Mouse (Mus musculus): Measurements from ENCODE around the gene Smc3. TPM values are rescaled to one million over a fixed set of nuclear protein-coding genes. Genes with fewer than 3 reads are reported as not detected.

The Smc3 gene
- polyA plus RNA-seq, 1 experiment from 2014 or later, result 78.1 TPM

- 0 out of 2 replicates have a peak, but pooled peaks cover 2% of the 10 kb centered on the region for H3K4me1 ChIP-seq
- H3K9ac ChIP-seq, result no peak overlapping the region
- ATAC-seq (ENCODE audit: low FRiP score), result no peak
- H3K27me3 ChIP-seq, result no peaks in the 10 kb centered on the region
- no peaks in the 10 kb centered on the region for H3K36me3 ChIP-seq
- H3K4me3 ChIP-seq, result no peak overlapping the region
- H3K9me3 ChIP-seq (replicated peaks), result no peaks in the 10 kb centered on the region
- no peak overlapping the region for H3K27ac ChIP-seq
- no peak overlapping the region for H3K4me2 ChIP-seq (replicated peaks)
- 67% methylated on average over 10 of the region's 10 CpGs for WGBS
These were observed 90.6 kb downstream of the Smc3 start for GRCm38 (mm10) chr19:53690816-53691215.

GRCm38 (mm10) chr19:53694020-53694419 is 93.8 kb downstream of the Smc3 start:
- 41% methylated on average over 1 of the region's 1 CpGs for WGBS
- no peaks in the 10 kb centered on the region for H3K36me3 ChIP-seq
- H3K27ac ChIP-seq, result no peak overlapping the region
- H3K9ac ChIP-seq, result no peak overlapping the region
- no peaks in the 10 kb centered on the region; the same call in 1 of the 2 replicates for H3K27me3 ChIP-seq
- peaks cover 20% of the 10 kb centered on the region for H3K4me1 ChIP-seq
- H3K4me3 ChIP-seq, result no peak overlapping the region
- H3K4me2 ChIP-seq (replicated peaks), result no peak overlapping the region
- no peaks in the 10 kb centered on the region for H3K9me3 ChIP-seq (replicated peaks)
- no peak for ATAC-seq (ENCODE audit: low FRiP score)

Other genes with a start within 250 kb of the Smc3 start
- not detected in 2 replicates for gene Gm10197, start 228.6 kb upstream of the Smc3 start, polyA plus RNA-seq (2016; fragmentation: Nextera tagmentation; extraction: Ambion mirVana)
- gene Smndc1, start 209.8 kb upstream of the Smc3 start, polyA plus RNA-seq (2016; fragmentation: Nextera tagmentation; extraction: Ambion mirVana), result 40.9 and 41.4 TPM in 2 replicates
- 2.4 TPM in 2 replicates for gene Dusp5, start 71.3 kb upstream of the Smc3 start, polyA plus RNA-seq (2016; fragmentation: Nextera tagmentation; extraction: Ambion mirVana)
- gene Nutf2-ps1, start 11.3 kb upstream of the Smc3 start, polyA plus RNA-seq (2016; fragmentation: Nextera tagmentation; extraction: Ambion mirVana), result 327 and 336 TPM in 2 replicates
- 1.5 and 1.9 TPM in 2 replicates for gene Rbm20, start 76.9 kb downstream of the Smc3 start, polyA plus RNA-seq (2016; fragmentation: Nextera tagmentation; extraction: Ambion mirVana)